Mouse (Mus musculus): ENCODE measurements at regions not wholly inside any gene's neighbourhood (a gene's known extent, or its start where the extent isn't known, plus 50 kb on each side); places are given as distances from the start of the nearest gene placed in this dataset.
A peak's percentile ranks its signal among the peaks of the same experiment; 100 is the strongest.
"Not testable (repeated sequence)": the region's sequence is repeated elsewhere in the genome, so short reads cannot be mapped to it uniquely, and the experiment has no call there.

DNA sequence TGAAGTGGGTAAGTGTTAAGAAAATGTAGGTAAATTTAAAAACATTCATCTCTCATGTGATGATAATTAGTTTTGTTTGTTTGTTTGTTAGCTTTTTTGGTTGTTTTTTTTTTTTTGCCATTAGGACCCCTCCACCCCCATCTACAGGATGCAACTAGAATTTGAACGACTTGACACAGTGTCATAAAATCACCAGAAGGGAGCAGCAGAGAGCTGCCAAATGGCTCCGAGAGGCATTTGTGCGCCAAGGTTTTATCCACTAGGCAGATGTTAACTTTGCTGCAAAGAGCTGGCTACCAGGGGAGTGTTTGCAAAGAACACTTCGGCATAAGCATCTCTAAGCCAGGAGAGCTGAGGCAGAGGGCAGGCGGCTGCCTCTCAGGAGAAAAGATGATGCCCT lies 72.7 kb upstream of the Acpp start:
- Histone ChIP-seq H3K4me3 (no peak overlapping the region), H3K9ac (no peak overlapping the region), H3K27me3 (peaks cover 12% of the 10 kb centered on the region), H3K9me3 (no peaks in the 10 kb centered on the region), H3K4me2 (0 out of 2 replicates have a peak overlapping the region, but pooled peaks have one; percentile 19), H3K4me1 (replicated peaks) (peaks cover 32% of the 10 kb centered on the region), H3K27ac (no peak overlapping the region), H3K36me3 (no peaks in the 10 kb centered on the region)
- 3% methylated on average over 5 of the region's 5 CpGs for WGBS
- ATAC-seq (ENCODE audit: low FRiP score): no peak

GRCm38 (mm10) chr9:104409381-104409780 lies 71.8 kb upstream of the Acpp start:
- ATAC-seq (ENCODE audit: low FRiP score): no peak
- peak overlapping the region; percentile 37 for H3K4me3 ChIP-seq
- WGBS: 22% methylated on average over 12 of the region's 12 CpGs
- H3K4me2 ChIP-seq: peak overlapping the region; percentile 56
- H3K9ac ChIP-seq: no peak overlapping the region
- H3K27me3 ChIP-seq: peaks cover 12% of the 10 kb centered on the region
- no peaks in the 10 kb centered on the region for H3K9me3 ChIP-seq
- H3K27ac ChIP-seq: no peak overlapping the region
- no peaks in the 10 kb centered on the region for H3K36me3 ChIP-seq
- H3K4me1 ChIP-seq (replicated peaks): peaks cover 32% of the 10 kb centered on the region

DNA sequence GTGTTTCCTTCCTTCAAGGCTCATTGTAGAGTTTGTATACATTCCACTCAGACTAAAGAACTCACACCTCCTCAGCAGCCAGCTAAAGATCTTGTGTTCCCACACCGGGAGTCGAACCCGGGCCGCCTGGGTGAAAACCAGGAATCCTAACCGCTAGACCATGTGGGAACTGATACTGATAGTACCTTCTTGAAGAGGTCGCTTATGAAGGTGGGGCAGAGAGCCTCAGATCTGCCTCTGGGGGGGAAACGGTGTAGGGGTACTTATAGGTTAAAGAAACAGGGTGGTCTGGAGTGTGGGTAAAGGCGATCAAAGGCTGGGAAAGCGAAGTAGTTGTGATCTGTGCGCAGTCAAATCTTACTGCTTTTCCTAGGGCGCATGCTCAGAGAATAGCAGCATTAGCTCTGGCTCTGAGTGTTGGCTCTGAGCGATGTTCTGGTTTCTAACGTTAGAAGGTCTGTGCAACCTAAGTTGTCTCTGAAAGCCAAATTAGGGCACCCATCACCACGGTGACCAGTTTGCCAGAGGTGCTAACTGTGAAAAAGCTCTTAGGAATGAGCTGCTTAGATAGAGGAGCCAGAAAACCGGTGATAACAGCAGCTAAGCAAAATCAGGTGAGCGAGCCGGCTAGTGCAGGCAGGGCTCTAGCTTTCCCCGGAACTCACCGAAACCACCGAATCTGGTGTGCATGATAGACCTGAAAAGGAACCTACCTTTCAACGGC lies 71.2 kb upstream of the Acpp start:
- H3K27ac ChIP-seq: no peak overlapping the region
- H3K27me3 ChIP-seq: peaks cover 12% of the 10 kb centered on the region
- ATAC-seq (ENCODE audit: low FRiP score): 0 out of 2 replicates have a peak, but pooled peaks have one; percentile 46
- H3K4me1 ChIP-seq (replicated peaks): peaks cover 32% of the 10 kb centered on the region
- H3K9me3 ChIP-seq: no peaks in the 10 kb centered on the region
- H3K4me2 ChIP-seq: peak overlapping the region; percentile 56
- 0 out of 2 replicates have a peak overlapping the region, but pooled peaks have one; percentile 36 for H3K9ac ChIP-seq
- H3K4me3 ChIP-seq: peak overlapping the region; percentile 37
- WGBS: 18% methylated on average over 21 of the region's 21 CpGs
- H3K36me3 ChIP-seq: no peaks in the 10 kb centered on the region

DNA sequence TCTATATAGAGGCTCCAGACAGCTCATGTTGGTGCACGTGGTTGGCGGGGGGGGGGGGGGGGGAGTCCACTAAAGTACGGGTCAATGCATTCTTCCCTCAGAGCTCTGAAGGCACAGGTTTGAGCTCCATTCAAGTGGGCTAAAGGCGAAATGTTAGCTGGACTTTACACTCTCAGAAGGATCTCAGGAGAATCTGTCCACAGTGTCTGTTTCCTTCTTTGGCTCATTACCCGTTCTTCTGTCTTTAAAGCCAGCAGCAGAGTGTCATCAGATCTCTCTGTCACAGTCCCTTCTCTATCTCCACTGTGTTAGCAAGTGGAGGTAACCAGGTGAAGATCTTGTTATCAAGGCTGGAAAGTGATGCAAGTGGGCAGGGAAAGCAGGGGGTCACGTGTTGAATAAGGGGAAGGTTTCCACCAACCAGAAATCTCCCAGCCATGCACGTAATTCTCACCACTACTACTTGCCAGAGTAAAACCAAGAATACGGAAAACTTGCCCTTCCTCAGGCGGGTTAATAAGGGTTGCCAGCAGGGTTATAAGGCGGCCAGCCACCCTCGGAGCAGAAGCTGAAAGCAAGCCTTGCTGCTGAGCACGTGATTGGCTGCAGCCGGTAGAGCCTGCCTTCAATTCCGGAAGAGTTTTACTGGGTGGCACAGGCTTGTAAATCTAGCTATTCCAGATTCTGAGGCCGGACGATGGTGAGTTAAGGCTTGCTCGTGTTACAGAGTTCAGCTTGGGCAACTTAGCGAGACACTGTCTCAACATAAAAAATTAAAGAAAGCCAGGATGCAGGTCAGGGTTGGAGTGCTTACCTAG lies 70.2 kb upstream of the Acpp start:
- Histone ChIP-seq H3K27me3 (peaks cover 12% of the 10 kb centered on the region), H3K36me3 (no peaks in the 10 kb centered on the region), H3K9me3 (no peaks in the 10 kb centered on the region), H3K4me3 (peak overlapping the region; percentile 25), H3K4me1 (replicated peaks) (peaks cover 32% of the 10 kb centered on the region), H3K27ac (no peak overlapping the region), H3K4me2 (peak overlapping the region; percentile 56), H3K9ac (no peak overlapping the region; the same call in 1 of the 2 replicates)
- peak; percentile 28; the same call in 1 of the 2 replicates for ATAC-seq (ENCODE audit: low FRiP score)
- WGBS: 20% methylated on average over 17 of the region's 18 CpGs

DNA sequence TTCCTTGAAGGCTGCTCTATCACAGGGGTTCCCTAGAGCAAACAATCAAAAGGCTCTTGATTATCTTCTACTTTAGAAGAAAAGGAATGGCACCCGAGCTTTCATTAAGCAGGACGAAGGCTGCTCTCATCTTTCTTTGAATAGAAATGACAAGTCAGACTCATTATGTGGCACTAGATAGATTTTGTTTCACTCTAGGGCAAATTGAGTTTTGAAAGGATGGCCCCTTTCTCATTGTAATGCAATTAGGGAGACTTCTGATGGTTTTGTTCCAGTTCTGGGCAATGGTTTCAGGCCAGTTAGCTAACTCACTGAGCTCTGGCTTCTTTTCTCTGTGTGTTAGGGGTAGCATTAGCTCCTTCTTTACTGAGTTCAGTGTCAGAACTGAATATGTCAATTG lies 69.5 kb upstream of the Acpp start:
- Histone ChIP-seq H3K9ac (no peak overlapping the region), H3K36me3 (no peaks in the 10 kb centered on the region), H3K4me1 (replicated peaks) (peaks cover 32% of the 10 kb centered on the region), H3K27ac (no peak overlapping the region), H3K9me3 (no peaks in the 10 kb centered on the region), H3K4me3 (no peak overlapping the region), H3K4me2 (no peak overlapping the region), H3K27me3 (peaks cover 12% of the 10 kb centered on the region)
- WGBS: 21% methylated on average over 2 of the region's 2 CpGs
- no peak for ATAC-seq (ENCODE audit: low FRiP score)

DNA sequence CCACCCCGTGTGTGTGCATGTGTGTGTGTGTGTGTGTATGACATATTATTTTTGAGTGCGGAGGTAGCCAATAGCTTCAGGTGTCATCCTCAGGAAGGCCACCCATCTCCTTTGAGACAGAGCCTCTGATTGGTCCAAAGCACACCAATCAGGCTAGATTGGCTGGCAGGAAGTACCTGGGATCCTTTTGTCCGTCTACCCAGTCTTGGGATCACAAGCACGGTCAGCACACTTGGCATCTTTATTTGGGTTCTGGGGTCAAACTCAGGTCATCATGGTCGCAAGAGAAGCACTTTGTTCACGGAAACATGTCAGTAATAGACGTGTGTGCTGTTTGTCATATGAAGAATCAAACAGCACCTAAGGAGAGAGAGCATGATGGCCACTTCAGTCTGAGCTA lies 68.9 kb upstream of the Acpp start:
- H3K27ac ChIP-seq: no peak overlapping the region
- no peak overlapping the region for H3K4me2 ChIP-seq
- no peak overlapping the region for H3K9ac ChIP-seq
- peaks cover 32% of the 10 kb centered on the region for H3K4me1 ChIP-seq (replicated peaks)
- no peak overlapping the region for H3K4me3 ChIP-seq
- WGBS: 80% methylated on average over 7 of the region's 7 CpGs
- no peak for ATAC-seq (ENCODE audit: low FRiP score)
- H3K9me3 ChIP-seq: no peaks in the 10 kb centered on the region
- peaks cover 12% of the 10 kb centered on the region for H3K27me3 ChIP-seq
- H3K36me3 ChIP-seq: no peaks in the 10 kb centered on the region

GRCm38 (mm10) chr9:104403863-104404262 lies 66.3 kb upstream of the Acpp start:
- no peak overlapping the region for H3K9ac ChIP-seq
- H3K4me3 ChIP-seq: no peak overlapping the region
- 73% methylated on average over 1 of the region's 1 CpGs for WGBS
- H3K4me1 ChIP-seq (replicated peaks): peaks cover 22% of the 10 kb centered on the region
- H3K27ac ChIP-seq: no peak overlapping the region
- no peak for ATAC-seq (ENCODE audit: low FRiP score)
- no peaks in the 10 kb centered on the region for H3K9me3 ChIP-seq
- peaks cover 5% of the 10 kb centered on the region; the same call in 1 of the 2 replicates for H3K27me3 ChIP-seq
- no peak overlapping the region for H3K4me2 ChIP-seq
- no peaks in the 10 kb centered on the region for H3K36me3 ChIP-seq

DNA sequence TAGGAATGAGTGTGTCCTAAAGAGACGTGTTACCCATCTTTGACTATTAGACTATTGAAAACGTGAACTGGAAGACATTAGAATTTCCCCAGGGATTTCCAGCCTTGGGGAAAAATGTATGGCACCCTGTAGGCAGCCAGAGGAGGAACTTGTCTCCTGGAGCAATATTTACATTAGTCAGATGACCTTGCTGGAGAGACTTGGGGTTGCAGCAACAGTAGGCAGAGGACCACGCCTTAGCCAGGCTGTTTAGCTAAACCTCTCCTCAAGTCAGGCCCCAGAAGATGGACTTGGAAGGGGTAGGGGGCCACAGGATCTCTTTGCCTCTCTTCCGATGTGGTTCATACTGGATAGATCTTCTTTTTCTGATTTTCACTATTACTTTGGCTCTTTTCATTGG lies 64.1 kb upstream of the Acpp start:
- Histone ChIP-seq H3K4me3 (no peak overlapping the region), H3K4me2 (no peak overlapping the region), H3K4me1 (replicated peaks) (peaks cover 2% of the 10 kb centered on the region; the same call in 1 of the 2 replicates), H3K36me3 (no peaks in the 10 kb centered on the region), H3K27ac (no peak overlapping the region), H3K9me3 (no peaks in the 10 kb centered on the region), H3K9ac (no peak overlapping the region), H3K27me3 (no peaks in the 10 kb centered on the region)
- ATAC-seq (ENCODE audit: low FRiP score): no peak
- 87% methylated on average over 4 of the region's 4 CpGs for WGBS

DNA sequence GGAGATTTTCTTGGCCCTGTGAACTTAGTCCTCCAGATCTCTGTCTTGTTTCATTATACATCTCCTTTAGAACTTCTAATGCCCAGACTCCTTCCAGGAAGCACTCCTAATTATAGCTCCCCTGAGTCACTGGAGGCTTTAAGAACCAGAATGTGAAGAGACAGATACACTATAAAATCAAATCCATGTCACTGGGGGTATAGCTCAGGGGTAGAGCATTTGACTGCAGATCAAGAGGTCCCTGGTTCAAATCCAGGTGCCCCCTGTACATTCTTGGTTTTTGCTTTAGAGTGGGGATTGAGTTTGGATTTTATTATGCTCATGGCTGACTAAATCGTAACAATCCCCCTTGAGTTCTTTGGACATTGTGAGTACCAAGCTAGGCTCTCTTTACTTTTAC lies 62.4 kb upstream of the Acpp start:
- H3K4me1 ChIP-seq (replicated peaks): no peaks in the 10 kb centered on the region
- no peaks in the 10 kb centered on the region for H3K27me3 ChIP-seq
- H3K9ac ChIP-seq: no peak overlapping the region
- no peak overlapping the region for H3K27ac ChIP-seq
- H3K4me2 ChIP-seq: no peak overlapping the region
- H3K4me3 ChIP-seq: no peak overlapping the region
- H3K9me3 ChIP-seq: no peaks in the 10 kb centered on the region
- no peak for ATAC-seq (ENCODE audit: low FRiP score)
- no peaks in the 10 kb centered on the region for H3K36me3 ChIP-seq
- WGBS: 90% methylated on average over 1 of the region's 1 CpGs

GRCm38 (mm10) chr9:104398484-104398883 lies 60.9 kb upstream of the Acpp start:
- H3K9me3 ChIP-seq; H3K36me3 ChIP-seq; ATAC-seq (ENCODE audit: low FRiP score); H3K4me3 ChIP-seq; H3K4me1 ChIP-seq (replicated peaks); H3K9ac ChIP-seq; H3K27ac ChIP-seq; H3K27me3 ChIP-seq; H3K4me2 ChIP-seq: not testable (repeated sequence)
- WGBS: 82% methylated on average over 4 of the region's 4 CpGs

DNA sequence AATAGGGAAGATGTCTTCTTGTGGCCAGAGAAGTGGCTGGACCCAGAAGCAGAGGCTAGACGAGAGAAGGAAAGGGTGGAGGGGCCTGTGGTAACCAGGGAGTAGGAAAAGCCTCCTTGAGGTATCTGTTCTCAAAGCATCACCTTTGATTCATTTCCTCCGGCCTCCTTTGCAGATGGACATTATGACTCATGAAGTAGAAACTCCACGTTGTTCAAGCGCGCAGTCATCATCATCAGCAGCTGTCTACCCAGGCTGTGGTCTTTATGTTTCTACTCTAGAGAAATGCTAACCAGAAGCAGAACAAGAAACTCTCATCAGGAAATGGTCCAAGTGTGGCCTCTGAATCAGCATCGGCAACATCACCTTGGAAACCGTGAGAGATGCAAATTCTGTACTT lies 50.3 kb upstream of the Acpp start:
- Histone ChIP-seq H3K4me3 (no peak overlapping the region), H3K4me2 (no peak overlapping the region), H3K27ac (no peak overlapping the region), H3K36me3 (no peaks in the 10 kb centered on the region), H3K9me3 (no peaks in the 10 kb centered on the region), H3K9ac (no peak overlapping the region), H3K4me1 (replicated peaks) (no peaks in the 10 kb centered on the region), H3K27me3 (no peaks in the 10 kb centered on the region)
- ATAC-seq (ENCODE audit: low FRiP score): no peak
- WGBS: 93% methylated on average over 7 of the region's 7 CpGs

All from hindbrain, embryonic 13.5 days (tissue).